Mouse (Mus musculus): ENCODE results near the gene Stxbp3.

The Stxbp3 gene

DNA sequence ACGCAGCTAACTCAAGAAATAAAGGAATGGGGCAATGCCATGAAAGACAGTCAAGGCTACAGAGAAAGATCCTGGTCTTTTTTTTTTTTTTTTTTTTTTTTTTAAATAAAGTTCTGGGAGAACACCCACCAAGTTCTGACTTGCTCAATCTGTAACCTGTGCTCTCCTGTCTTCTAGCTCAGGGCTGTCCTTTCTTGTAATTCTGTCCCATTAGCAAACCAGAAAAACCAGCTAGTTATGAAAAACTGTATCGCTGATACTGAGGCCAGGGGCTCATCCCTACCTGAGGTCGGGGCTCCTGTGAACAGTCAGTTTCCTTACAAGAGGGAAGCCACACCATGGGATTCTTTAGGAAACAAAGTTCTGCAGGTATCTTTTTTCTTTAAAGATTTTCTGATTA lies 49.8 kb downstream of the Stxbp3 start:
- ChIA-PET CTCF (interaction anchor here in 1 of 4 experiments (0.7 kb wide), 1 partner anchor 58 kb away, joined by 8 read pairs; no protein-coding TSS in a partner anchor), POLR2A (interaction anchor here in 2 of 4 experiments (0.7 to 1.1 kb wide), 3 partner anchors 15 to 128 kb away, joined by 3 read pairs; partner anchors contain the start of gene Prpf38b (in 1 of the 2))

DNA sequence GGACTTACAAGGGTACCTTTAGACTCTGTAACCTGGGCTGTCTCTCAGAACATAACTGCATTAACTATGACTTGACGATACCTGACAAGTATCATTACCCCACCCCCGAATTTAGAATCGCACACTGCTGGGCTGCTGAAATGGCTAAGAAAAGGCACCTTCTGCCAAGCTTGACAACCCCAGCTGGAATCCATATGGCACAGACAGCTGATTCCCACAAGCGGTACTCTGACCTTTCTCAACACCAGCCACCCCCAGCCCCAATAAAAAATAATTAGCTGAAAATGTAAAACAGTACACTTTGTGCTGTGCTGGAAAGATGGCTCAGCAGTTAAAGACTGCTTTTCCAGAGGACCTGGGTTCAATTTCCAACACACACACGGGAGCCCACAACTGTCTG lies 51.0 kb downstream of the Stxbp3 start:
- ChIA-PET CTCF (no interaction called here), POLR2A (interaction anchor here in 1 of 4 experiments (1.1 kb wide), 1 partner anchor 122 kb away, joined by 3 read pairs; the partner anchor contains the start of gene Prpf38b)

DNA sequence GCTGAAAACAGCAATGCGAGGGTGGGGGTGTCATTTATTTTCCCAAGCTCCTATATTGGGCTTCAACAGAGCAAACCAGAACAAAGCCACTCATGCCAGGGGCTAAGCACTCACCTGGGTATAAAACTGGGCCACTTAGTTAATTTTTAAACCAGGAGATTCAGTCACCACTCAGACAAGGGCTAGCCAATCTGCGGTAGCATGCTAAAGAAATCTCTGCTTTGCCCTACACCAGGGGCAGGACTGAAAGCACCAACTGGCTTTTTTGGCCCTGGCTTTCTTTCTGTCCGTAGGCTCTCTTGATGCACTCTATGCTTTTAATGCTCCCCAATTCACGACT lies 51.9 kb downstream of the Stxbp3 start:
- ChIA-PET POLR2A (interaction anchor here in 1 of 4 experiments (1.7 kb wide), 1 partner anchor 66 kb away, joined by 7 read pairs; the partner anchor contains the start of gene Gpsm2), CTCF (no interaction called here)

DNA sequence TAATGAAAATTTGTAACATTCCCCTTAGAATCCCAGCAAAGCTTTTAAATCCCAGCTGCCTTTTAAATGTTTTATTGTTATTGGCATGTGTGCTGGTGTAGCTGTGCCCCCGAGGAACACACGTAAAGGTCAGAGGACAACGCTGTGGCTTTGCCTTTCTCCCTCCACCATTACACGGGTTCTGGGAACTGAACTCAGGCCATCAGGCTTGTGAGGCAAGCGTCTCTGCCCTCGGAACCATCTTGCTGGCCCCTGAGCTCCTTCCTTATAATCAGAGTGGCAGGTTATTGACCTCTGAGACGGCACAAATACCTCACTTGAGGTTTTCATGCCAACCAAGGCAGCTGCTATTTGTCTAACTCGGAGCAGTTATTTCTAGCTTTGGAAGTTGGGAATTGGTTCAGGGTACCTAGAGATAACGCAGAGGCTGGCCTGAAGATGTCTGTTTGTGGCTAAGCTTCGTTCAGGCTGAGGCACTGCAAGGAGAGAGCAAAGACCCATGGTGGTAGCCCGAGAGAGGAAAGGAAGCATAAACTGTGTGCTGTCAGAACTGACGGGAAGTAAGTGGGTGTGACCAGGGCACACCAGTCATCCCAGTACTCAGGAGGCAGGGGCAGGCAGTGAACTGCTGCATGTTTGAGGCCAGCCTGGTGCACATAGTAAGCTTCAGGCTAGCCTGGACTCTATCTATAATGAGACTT lies 52.4 kb downstream of the Stxbp3 start:
- CTCF ChIA-PET, result no interaction called here
- POLR2A ChIA-PET, result interaction anchor here in 1 of 4 experiments (1.7 kb wide), 1 partner anchor 65 kb away, joined by 7 read pairs; the partner anchor contains the start of gene Gpsm2

DNA sequence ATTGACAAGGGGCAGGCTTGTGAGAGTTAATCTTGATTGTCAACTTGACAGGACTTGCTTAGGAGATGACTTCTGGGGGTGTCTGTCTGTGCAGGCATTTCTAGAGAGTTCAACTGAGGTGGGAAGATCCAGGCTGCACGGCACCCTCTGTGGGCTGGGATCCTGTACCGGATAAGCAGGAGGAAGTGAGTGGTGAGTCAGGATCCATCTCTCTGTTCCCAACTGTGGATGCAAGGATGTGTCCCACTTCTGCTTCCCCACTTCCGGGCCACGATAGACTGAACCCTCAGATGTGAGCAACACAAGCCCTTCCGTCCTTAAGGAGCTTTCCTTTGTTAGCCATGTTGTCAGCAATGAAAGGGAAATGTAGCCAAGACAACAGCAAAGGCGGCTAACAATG lies 53.8 kb downstream of the Stxbp3 start:
- ChIA-PET POLR2A (interaction anchor here in 1 of 4 experiments (1.7 kb wide), 1 partner anchor 64 kb away, joined by 7 read pairs; the partner anchor contains the start of gene Gpsm2), CTCF (interaction anchor here in 1 of 4 experiments (0.7 kb wide), 1 partner anchor 99 kb away, joined by 4 read pairs; no protein-coding TSS in a partner anchor)

DNA sequence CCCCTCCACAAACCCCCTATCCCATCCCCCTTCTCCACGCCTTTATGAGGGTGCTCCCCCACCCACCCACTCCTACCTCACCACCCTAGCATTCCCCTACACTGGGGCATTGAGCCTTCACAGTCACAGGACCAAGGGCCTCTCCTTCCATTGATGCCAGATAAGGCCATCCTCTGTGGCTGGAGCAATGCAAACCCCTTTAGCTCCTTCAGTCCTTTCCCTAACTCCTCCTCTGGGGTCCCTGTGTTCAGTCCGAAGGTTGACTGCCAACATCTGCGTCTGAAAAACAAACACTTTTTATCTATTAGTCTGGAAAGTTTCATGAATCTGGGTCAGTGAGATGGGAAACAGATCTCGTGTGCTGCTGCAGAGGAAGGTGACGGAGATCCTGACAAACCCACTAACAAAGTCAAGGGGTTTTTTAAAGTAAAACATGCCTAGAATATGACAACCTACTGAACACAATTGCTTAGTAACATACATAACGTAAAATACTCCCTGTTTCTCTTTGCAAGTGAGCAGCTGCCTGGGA lies 57.9 kb downstream of the Stxbp3 start:
- CTCF ChIA-PET, result interaction anchor here in 1 of 4 experiments (0.7 kb wide), 1 partner anchor 66 kb away, joined by 8 read pairs; no protein-coding TSS in a partner anchor
- POLR2A ChIA-PET, result no interaction called here

DNA sequence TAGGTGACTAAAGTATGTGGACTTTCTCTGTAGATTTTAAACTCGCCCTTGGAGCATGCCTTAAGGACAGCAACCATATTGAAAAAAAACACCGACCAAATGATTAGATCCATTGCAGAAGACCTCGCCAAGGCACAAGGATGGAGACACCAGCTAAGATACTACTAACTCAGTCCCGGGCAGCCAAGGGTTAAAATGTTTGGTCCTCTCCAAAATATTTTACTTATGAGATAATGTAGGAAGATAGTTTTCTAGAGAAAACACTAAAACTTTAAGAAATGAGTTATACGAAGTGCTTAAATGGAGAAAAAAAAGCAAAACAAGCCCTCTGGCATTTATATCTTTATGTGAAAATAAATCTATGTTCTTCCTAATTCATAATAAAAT lies 58.4 kb downstream of the Stxbp3 start:
- CTCF ChIA-PET, result interaction anchor here in 1 of 4 experiments (1.2 kb wide), 1 partner anchor 10 kb away, joined by 5 read pairs; no protein-coding TSS in a partner anchor
- POLR2A ChIA-PET, result interaction anchor here in 1 of 4 experiments (1.2 kb wide), 1 partner anchor 50 kb away, joined by 3 read pairs; no protein-coding TSS in a partner anchor

DNA sequence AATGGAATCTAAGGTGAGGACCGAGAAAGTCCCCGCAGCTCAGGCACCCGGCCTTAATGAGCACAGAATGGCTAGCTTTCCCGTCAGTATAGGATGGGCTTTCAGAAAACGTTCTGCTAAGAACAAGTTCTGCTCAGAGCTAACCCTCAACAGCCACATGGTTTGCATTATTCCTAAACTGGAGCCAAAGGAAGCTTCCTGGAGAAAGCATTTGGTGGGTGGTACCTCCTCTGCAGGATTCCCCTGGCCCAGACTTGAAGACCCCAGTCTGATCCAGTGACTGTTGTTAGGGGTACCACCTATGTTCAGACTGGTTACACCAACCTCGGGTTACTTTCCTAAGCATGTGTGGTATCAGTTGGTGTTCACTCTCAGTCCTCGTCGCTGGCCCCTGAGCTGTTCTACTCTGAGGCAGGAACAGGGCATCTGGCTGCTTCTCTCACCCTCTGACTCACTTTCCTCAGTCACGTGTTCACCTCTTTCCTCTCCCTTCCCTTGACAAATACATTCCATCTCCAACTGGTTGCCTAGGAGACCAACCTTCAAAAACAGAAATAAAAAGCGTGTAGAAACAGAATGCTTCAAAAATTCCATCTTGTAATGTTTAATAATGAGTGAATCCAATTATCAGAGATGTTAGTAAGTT lies 59.0 kb downstream of the Stxbp3 start:
- POLR2A ChIA-PET, result interaction anchor here in 1 of 4 experiments (1.2 kb wide), 2 partner anchors 10 to 49 kb away, joined by 3 read pairs; no protein-coding TSS in a partner anchor

DNA sequence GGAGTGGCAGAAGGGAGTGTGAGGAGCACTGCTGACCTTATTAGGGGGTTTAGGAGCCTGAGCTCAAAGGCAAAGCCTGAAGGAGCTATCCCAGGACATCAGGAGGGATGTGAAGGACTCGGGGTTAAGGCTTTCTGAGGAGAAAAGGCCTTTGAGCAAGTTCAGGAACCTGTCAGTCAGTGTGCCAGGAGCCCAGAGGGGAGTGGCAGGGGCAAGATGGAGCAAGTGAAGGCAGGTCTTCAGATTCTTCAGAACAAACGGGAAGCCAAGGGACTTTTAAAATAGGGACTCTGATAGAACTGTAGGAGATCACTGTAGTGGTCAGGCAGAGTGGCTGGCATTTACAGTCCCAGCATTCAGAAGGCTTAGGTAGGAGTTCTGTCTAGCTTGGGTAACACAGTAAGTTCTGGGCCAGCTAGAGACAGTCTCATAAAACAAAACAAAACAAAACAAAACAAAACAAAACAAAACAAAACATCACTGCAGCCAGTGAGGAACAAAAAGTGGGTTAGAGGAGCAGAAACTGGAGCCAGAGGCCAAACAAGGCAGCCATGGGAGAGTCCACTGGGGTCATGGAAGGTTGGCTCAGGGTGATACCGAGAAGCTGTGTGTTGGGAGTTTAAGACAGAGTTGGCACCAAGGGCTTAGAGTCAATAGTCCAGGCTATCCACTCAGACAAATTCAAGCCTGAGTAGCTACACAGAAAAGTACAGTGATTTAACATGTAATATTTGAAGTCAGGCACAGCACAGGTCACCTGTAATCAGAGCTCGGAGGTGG lies 61.4 kb downstream of the Stxbp3 start:
- ChIA-PET POLR2A (interaction anchor here in 1 of 4 experiments (0.8 kb wide), 1 partner anchor 355 kb away, joined by 3 read pairs; no protein-coding TSS in a partner anchor), CTCF (interaction anchor here in 2 of 4 experiments (0.6 to 0.8 kb wide), 2 partner anchors 78 to 289 kb away, joined by 3 read pairs; no protein-coding TSS in a partner anchor)

More for the DNA sequence above, 59.0 kb downstream of the Stxbp3 start:
- CTCF ChIA-PET, result interaction anchor here in 1 of 4 experiments (1.2 kb wide), 1 partner anchor 9 kb away, joined by 5 read pairs; no protein-coding TSS in a partner anchor

DNA sequence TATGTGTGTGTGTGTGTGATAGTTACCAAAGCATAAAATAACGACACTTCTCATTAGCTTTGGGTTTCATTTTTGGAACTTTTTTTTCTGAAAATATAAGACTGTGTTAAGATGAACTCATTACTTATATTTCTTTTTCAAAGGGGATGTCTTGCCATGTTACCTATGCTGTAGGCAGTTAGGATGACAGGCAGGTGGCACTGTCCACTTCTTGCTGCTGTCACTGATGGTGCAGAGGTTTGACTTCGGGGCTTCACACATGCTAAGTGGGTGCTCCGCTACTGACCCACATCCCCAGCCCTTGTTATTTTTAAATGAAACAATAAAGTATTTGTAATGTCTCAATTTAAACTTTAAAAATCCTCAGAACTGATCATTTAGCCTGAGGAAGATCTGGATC lies 67.5 kb downstream of the Stxbp3 start:
- ChIA-PET POLR2A (interaction anchor here in 3 of 4 experiments (0.6 to 1.3 kb wide), 6 partner anchors 31 to 201 kb away, joined by 3 to 5 read pairs (median 4); partner anchors contain the start of genes Stxbp3 (in 2 of the 3), Gpsm2 (in 1 of the 3) and Taf13 (in 1 of the 3)), CTCF (interaction anchor here in 3 of 4 experiments (0.5 to 1.7 kb wide), 9 partner anchors 22 to 608 kb away, joined by 3 to 5 read pairs (median 4); partner anchors contain the start of genes Fam102b (in 1 of the 3), Gpsm2 (in 1 of the 3) and Prpf38b (in 1 of the 3))

DNA sequence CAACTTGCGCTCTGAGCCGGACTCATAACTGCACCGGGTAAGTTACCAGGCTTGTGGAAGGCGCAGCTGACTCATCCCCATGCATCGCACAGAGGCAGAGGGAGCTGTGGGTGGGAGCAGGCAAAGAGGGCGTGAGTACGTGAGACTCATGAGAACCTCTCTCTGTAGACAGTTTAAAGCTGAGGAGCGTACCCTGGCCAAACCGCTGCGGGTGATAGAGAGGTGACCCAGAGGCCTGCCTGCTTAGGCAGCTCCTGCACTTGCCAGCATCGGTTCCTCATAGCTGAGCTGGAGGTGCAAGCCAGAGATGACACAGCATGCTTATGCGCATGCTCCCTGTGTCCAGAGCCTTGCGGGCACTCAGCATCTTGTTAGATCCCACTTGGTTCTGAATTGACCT lies 68.1 kb downstream of the Stxbp3 start:
- ChIA-PET POLR2A (interaction anchor here in 2 of 4 experiments (0.9 to 1.3 kb wide), 4 partner anchors 31 to 200 kb away, joined by 3 to 5 read pairs (median 4); partner anchors contain the start of genes Gpsm2 (in 1 of the 2), Stxbp3 (in 1 of the 2) and Taf13 (in 1 of the 2)), CTCF (interaction anchor here in 3 of 4 experiments (0.5 to 1.7 kb wide), 13 partner anchors 8 to 608 kb away, joined by 3 to 5 read pairs (median 4); partner anchors contain the start of genes Fam102b (in 1 of the 3), Gpsm2 (in 1 of the 3) and Prpf38b (in 1 of the 3))

DNA sequence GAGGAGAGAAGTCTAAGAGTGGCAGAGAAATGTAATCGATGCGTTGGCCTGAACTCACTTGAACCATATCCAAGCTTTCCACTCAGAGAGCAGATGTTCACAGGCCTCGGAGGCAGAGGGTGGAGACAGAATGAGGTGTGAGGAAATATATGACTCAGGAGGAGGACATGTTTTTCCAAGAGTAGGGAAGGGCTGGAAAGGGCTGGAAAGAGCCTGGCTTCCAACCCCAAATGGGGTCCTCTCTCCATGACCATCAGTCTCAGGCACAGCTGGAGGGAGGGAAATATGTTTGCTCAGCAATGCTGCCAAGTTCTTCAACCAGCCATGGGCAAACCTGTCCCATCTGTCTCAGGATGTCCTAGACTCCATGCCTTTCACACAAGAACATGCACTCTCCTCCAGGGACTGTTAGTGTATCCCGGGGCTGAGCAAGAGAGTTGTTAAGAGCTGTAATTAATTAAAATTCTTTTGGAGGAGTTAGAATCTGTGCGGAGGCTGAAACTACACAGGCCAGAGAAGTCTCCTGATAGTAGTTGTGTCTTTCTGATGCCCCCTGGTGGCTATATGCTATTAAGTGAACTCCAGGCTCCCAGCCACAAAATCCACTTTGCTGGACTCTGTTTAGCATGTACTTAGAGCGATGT lies 69.5 kb downstream of the Stxbp3 start:
- POLR2A ChIA-PET, result interaction anchor here in 3 of 4 experiments (0.6 to 1.7 kb wide), 4 partner anchors 10 to 678 kb away, joined by 3 to 7 read pairs (median 4); partner anchors contain the start of gene Gpsm2 (in 1 of the 3)
- CTCF ChIA-PET, result interaction anchor here in 3 of 4 experiments (0.6 to 1.4 kb wide), 6 partner anchors 10 to 372 kb away, joined by 3 to 5 read pairs (median 3); no protein-coding TSS in a partner anchor

DNA sequence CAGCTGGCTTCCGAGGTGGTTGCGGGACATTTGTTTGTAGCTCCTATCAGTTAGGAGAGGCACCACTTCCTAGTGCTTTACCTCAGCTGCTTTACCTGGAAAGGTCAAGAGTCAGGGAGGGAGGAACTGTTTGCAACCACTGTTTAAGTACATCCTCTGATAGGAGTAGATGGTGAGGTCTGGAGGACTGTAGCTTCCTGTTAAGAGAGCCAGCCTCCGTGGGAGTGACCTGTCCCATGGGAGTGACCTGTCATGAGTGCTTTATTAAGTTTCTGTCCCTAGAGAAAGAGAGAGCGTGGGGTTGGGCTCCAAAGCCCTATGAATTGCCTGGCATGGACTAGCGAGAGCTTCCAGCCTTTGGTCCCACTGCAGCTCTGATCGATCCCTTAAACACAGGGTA lies 70.8 kb downstream of the Stxbp3 start:
- CTCF ChIA-PET, result interaction anchor here (0.5 to 1.4 kb wide), 11 partner anchors 24 to 816 kb away, joined by 3 to 8 read pairs (median 5); no protein-coding TSS in a partner anchor
- POLR2A ChIA-PET, result interaction anchor here in 3 of 4 experiments (0.6 to 1.7 kb wide), 6 partner anchors 46 to 382 kb away, joined by 3 to 7 read pairs (median 3); partner anchors contain the start of genes Gpsm2 (in 1 of the 3) and Prpf38b (in 1 of the 3)

DNA sequence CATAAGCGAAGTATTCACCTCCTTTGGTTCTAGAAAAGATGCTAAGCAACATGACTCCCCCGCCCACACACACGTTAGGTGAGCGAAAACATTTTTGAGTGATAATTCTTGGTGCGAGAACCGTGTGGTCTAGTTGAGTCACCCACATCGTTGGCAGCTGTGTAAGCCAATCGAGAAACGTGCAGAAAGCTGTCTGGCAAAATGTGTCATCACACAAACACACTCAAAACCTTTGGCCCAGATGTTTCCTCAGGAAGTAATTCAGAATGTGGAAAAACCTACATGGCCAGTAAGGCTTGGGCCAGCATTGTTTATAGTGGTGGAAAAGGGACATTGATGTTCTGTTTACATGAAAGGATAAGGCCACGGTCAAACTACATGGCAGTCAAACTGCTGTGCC lies 72.9 kb downstream of the Stxbp3 start:
- POLR2A ChIA-PET, result no interaction called here

DNA sequence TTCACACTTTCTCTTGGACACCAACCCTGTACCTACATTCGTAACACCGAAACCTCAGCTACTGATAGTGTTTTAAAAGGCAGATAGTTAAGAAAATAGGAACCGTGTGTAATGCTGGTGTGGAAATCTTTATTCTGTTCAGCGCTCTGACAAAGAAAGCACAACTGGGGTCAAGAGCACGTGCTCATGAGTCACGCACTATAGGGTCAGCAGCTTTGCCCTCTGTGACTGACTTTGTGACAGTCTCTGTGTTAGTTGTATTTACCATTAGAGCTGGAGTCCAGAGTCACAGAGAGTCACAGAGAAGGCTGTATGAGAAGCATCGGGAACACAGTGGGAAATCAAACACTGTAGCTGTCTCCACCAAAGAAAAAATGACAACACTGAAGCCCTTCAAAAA lies 73.4 kb downstream of the Stxbp3 start:
- ChIA-PET CTCF (interaction anchor here in 2 of 4 experiments (0.6 kb wide), 2 partner anchors 600 to 849 kb away, joined by 4 to 5 read pairs; no protein-coding TSS in a partner anchor), POLR2A (interaction anchor here in 1 of 4 experiments (0.7 kb wide), 1 partner anchor 62 kb away, joined by 4 read pairs; no protein-coding TSS in a partner anchor)

More for the DNA sequence above, 72.9 kb downstream of the Stxbp3 start:
- CTCF ChIA-PET, result no interaction called here

DNA sequence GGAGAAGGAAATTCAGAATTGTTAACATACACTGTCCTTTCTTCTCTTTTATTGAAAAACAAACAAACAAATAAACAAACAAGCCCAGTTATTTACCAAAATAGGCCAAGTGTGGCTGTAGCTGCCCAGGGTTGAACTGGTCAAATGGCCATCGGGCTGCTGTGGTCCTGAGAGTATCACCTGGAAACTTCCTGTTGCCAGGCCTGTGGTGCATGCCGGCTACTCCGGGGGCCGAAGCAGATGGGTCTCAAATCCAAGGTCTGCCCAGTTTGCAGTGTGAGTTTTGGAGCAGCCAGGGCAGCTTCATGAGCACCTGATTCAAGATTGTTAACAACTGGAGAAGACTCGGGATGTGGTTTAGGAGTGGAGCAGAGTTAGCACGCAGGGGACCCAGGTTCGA lies 74.8 kb downstream of the Stxbp3 start:
- ChIA-PET POLR2A (interaction anchor here in 1 of 4 experiments (0.7 kb wide), 1 partner anchor 173 kb away, joined by 3 read pairs; no protein-coding TSS in a partner anchor), CTCF (interaction anchor here in 2 of 4 experiments (0.5 to 0.6 kb wide), 2 partner anchors 8 to 91 kb away, joined by 3 to 5 read pairs; no protein-coding TSS in a partner anchor)
